Mouse (Mus musculus): ENCODE measurements at regions not wholly inside any gene's neighbourhood (a gene's known extent, or its start where the extent isn't known, plus 50 kb on each side); places are given as distances from the start of the nearest gene placed in this dataset.

- ATAC-seq, result no peak
- Histone ChIP-seq H3K4me1 (ENCODE audit: control insufficient read depth, insufficient read depth, low read length) (no peaks in the 10 kb centered on the region), H3K27ac (ENCODE audit: low read depth, low read length) (no peak overlapping the region), H3K9me3 (replicated peaks; ENCODE audit: control insufficient read depth, low read length) (no peaks in the 10 kb centered on the region), H3K9ac (ENCODE audit: low read length) (no peak overlapping the region), H3K36me3 (ENCODE audit: control insufficient read depth, insufficient read depth, low read length) (no peaks in the 10 kb centered on the region), H3K4me2 (ENCODE audit: low read length) (no peak overlapping the region), H3K27me3 (replicated peaks; ENCODE audit: control insufficient read depth, insufficient read depth, low read length) (no peaks in the 10 kb centered on the region), H3K4me3 (ENCODE audit: low read depth, low read length) (no peak overlapping the region)
- no peak for DNase-seq (ENCODE audit: low spot score)
- 67% methylated on average over 3 of the region's 3 CpGs for WGBS
These were observed 274.7 kb upstream of the Ddx18 start for GRCm38 (mm10) chr1:121842381-121843075.

- H3K4me1 ChIP-seq (ENCODE audit: control insufficient read depth, insufficient read depth, low read length), result no peaks in the 10 kb centered on the region
- DNase-seq (ENCODE audit: low spot score) (no peak), ATAC-seq (no peak)
- no peaks in the 10 kb centered on the region for H3K36me3 ChIP-seq (ENCODE audit: control insufficient read depth, insufficient read depth, low read length)
- H3K9me3 ChIP-seq (replicated peaks; ENCODE audit: control insufficient read depth, low read length), result no peaks in the 10 kb centered on the region
- 60% methylated on average over 2 of the region's 2 CpGs for WGBS
- no peak overlapping the region for H3K4me3 ChIP-seq (ENCODE audit: low read depth, low read length)
- H3K27ac ChIP-seq (ENCODE audit: low read depth, low read length), result no peak overlapping the region
- no peaks in the 10 kb centered on the region for H3K27me3 ChIP-seq (replicated peaks; ENCODE audit: control insufficient read depth, insufficient read depth, low read length)
- H3K4me2 ChIP-seq (ENCODE audit: low read length), result no peak overlapping the region
- H3K9ac ChIP-seq (ENCODE audit: low read length), result no peak overlapping the region
These were observed 265.8 kb upstream of the Ddx18 start for GRCm38 (mm10) chr1:121833559-121833958.

GRCm38 (mm10) chr1:121830242-121830641, 262.5 kb upstream of the Ddx18 start:
- peak; percentile 12 for DNase-seq (ENCODE audit: low spot score)
- Histone ChIP-seq H3K4me2 (ENCODE audit: low read length) (no peak overlapping the region), H3K9ac (ENCODE audit: low read length) (no peak overlapping the region), H3K4me1 (ENCODE audit: control insufficient read depth, insufficient read depth, low read length) (no peaks in the 10 kb centered on the region), H3K9me3 (replicated peaks; ENCODE audit: control insufficient read depth, low read length) (no peaks in the 10 kb centered on the region), H3K27ac (ENCODE audit: low read depth, low read length) (no peak overlapping the region), H3K4me3 (ENCODE audit: low read depth, low read length) (no peak overlapping the region), H3K27me3 (replicated peaks; ENCODE audit: control insufficient read depth, insufficient read depth, low read length) (no peaks in the 10 kb centered on the region), H3K36me3 (ENCODE audit: control insufficient read depth, insufficient read depth, low read length) (no peaks in the 10 kb centered on the region)
- 59% methylated on average over 2 of the region's 2 CpGs for WGBS
- no peak for ATAC-seq

- H3K9ac ChIP-seq (ENCODE audit: low read length), result no peak overlapping the region
- H3K36me3 ChIP-seq (ENCODE audit: control insufficient read depth, insufficient read depth, low read length), result no peaks in the 10 kb centered on the region
- DNase-seq (ENCODE audit: low spot score) (no peak), ATAC-seq (no peak)
- no peaks in the 10 kb centered on the region for H3K4me1 ChIP-seq (ENCODE audit: control insufficient read depth, insufficient read depth, low read length)
- H3K27ac ChIP-seq (ENCODE audit: low read depth, low read length), result no peak overlapping the region
- 93% methylated on average over 4 of the region's 4 CpGs for WGBS
- no peaks in the 10 kb centered on the region for H3K9me3 ChIP-seq (replicated peaks; ENCODE audit: control insufficient read depth, low read length)
- no peak overlapping the region for H3K4me3 ChIP-seq (ENCODE audit: low read depth, low read length)
- no peaks in the 10 kb centered on the region for H3K27me3 ChIP-seq (replicated peaks; ENCODE audit: control insufficient read depth, insufficient read depth, low read length)
- H3K4me2 ChIP-seq (ENCODE audit: low read length), result no peak overlapping the region
These were observed 255.2 kb upstream of the Ddx18 start for GRCm38 (mm10) chr1:121822950-121823349.

- no peak for ATAC-seq
- H3K4me3 ChIP-seq (ENCODE audit: low read depth, low read length), result no peak overlapping the region
- 72% methylated on average over 2 of the region's 2 CpGs for WGBS
- no peak overlapping the region for H3K9ac ChIP-seq (ENCODE audit: low read length)
- H3K27me3 ChIP-seq (replicated peaks; ENCODE audit: control insufficient read depth, insufficient read depth, low read length), result no peaks in the 10 kb centered on the region
- no peak overlapping the region for H3K27ac ChIP-seq (ENCODE audit: low read depth, low read length)
- no peaks in the 10 kb centered on the region for H3K9me3 ChIP-seq (replicated peaks; ENCODE audit: control insufficient read depth, low read length)
- H3K36me3 ChIP-seq (ENCODE audit: control insufficient read depth, insufficient read depth, low read length), result no peaks in the 10 kb centered on the region
- no peak overlapping the region for H3K4me2 ChIP-seq (ENCODE audit: low read length)
- no peaks in the 10 kb centered on the region for H3K4me1 ChIP-seq (ENCODE audit: control insufficient read depth, insufficient read depth, low read length)
- DNase-seq (ENCODE audit: low spot score), result no peak
These were observed 235.5 kb upstream of the Ddx18 start for GRCm38 (mm10) chr1:121803338-121803737.

GRCm38 (mm10) chr1:121802476-121802875, 234.7 kb upstream of the Ddx18 start:
- no peak overlapping the region for H3K4me2 ChIP-seq (ENCODE audit: low read length)
- no peak overlapping the region for H3K9ac ChIP-seq (ENCODE audit: low read length)
- WGBS, result 92% methylated on average over 4 of the region's 4 CpGs
- no peak overlapping the region for H3K4me3 ChIP-seq (ENCODE audit: low read depth, low read length)
- H3K27me3 ChIP-seq (replicated peaks; ENCODE audit: control insufficient read depth, insufficient read depth, low read length), result no peaks in the 10 kb centered on the region
- H3K36me3 ChIP-seq (ENCODE audit: control insufficient read depth, insufficient read depth, low read length), result no peaks in the 10 kb centered on the region
- H3K4me1 ChIP-seq (ENCODE audit: control insufficient read depth, insufficient read depth, low read length), result no peaks in the 10 kb centered on the region
- H3K27ac ChIP-seq (ENCODE audit: low read depth, low read length), result no peak overlapping the region
- H3K9me3 ChIP-seq (replicated peaks; ENCODE audit: control insufficient read depth, low read length), result no peaks in the 10 kb centered on the region
- no peak for ATAC-seq
- no peak for DNase-seq (ENCODE audit: low spot score)

- Histone ChIP-seq H3K4me2 (ENCODE audit: low read length) (no peak overlapping the region), H3K4me1 (ENCODE audit: control insufficient read depth, insufficient read depth, low read length) (no peaks in the 10 kb centered on the region), H3K27ac (ENCODE audit: low read depth, low read length) (no peak overlapping the region), H3K9me3 (replicated peaks; ENCODE audit: control insufficient read depth, low read length) (no peaks in the 10 kb centered on the region), H3K27me3 (replicated peaks; ENCODE audit: control insufficient read depth, insufficient read depth, low read length) (no peaks in the 10 kb centered on the region), H3K36me3 (ENCODE audit: control insufficient read depth, insufficient read depth, low read length) (no peaks in the 10 kb centered on the region), H3K9ac (ENCODE audit: low read length) (no peak overlapping the region), H3K4me3 (ENCODE audit: low read depth, low read length) (no peak overlapping the region)
- DNase-seq (ENCODE audit: low spot score), result peak; percentile 42
- ATAC-seq, result no peak
- 90% methylated on average over 12 of the region's 12 CpGs for WGBS
These were observed 230.7 kb upstream of the Ddx18 start for GRCm38 (mm10) chr1:121798502-121798901.

- Histone ChIP-seq H3K27ac (ENCODE audit: low read depth, low read length) (no peak overlapping the region), H3K9ac (ENCODE audit: low read length) (no peak overlapping the region), H3K4me3 (ENCODE audit: low read depth, low read length) (no peak overlapping the region), H3K36me3 (ENCODE audit: control insufficient read depth, insufficient read depth, low read length) (no peaks in the 10 kb centered on the region), H3K4me2 (ENCODE audit: low read length) (no peak overlapping the region), H3K4me1 (ENCODE audit: control insufficient read depth, insufficient read depth, low read length) (no peaks in the 10 kb centered on the region), H3K27me3 (replicated peaks; ENCODE audit: control insufficient read depth, insufficient read depth, low read length) (no peaks in the 10 kb centered on the region), H3K9me3 (replicated peaks; ENCODE audit: control insufficient read depth, low read length) (no peaks in the 10 kb centered on the region)
- ATAC-seq (no peak), DNase-seq (ENCODE audit: low spot score) (no peak)
- 89% methylated on average over 11 of the region's 11 CpGs for WGBS
These were observed 227.4 kb upstream of the Ddx18 start for GRCm38 (mm10) chr1:121795024-121795786.

- ATAC-seq, result peak; percentile 42; the same call in 1 of the 2 replicates
These were observed 217.8 kb upstream of the Ddx18 start for GRCm38 (mm10) chr1:121785631-121786030.

More at GRCm38 (mm10) chr1:121785631-121786030, 217.8 kb upstream of the Ddx18 start:
- H3K4me3 ChIP-seq (ENCODE audit: low read depth, low read length), result no peak overlapping the region
- H3K27me3 ChIP-seq (replicated peaks; ENCODE audit: control insufficient read depth, insufficient read depth, low read length), result no peaks in the 10 kb centered on the region
- H3K36me3 ChIP-seq (ENCODE audit: control insufficient read depth, insufficient read depth, low read length), result no peaks in the 10 kb centered on the region
- H3K4me1 ChIP-seq (ENCODE audit: control insufficient read depth, insufficient read depth, low read length), result no peaks in the 10 kb centered on the region
- WGBS, result 63% methylated on average over 3 of the region's 3 CpGs
- peak; percentile 37 for DNase-seq (ENCODE audit: low spot score)
- H3K27ac ChIP-seq (ENCODE audit: low read depth, low read length), result no peak overlapping the region
- no peak overlapping the region for H3K9ac ChIP-seq (ENCODE audit: low read length)
- no peaks in the 10 kb centered on the region for H3K9me3 ChIP-seq (replicated peaks; ENCODE audit: control insufficient read depth, low read length)
- no peak overlapping the region for H3K4me2 ChIP-seq (ENCODE audit: low read length)
